Mouse (Mus musculus) olfactory bulb, adult 2 months (tissue): Measurements from ENCODE around the gene E130114P18Rik.

Source experiments
- CTCF ChIP-seq: fragments of 200-500 bp; IDR thresholded peaks from 2 replicates; pipeline ENCODE4 v1.5.1; 2012; ENCODE audit warnings: low read depth, mild to moderate bottlenecking, low read length, moderate library complexity; ENCODE audit not compliant: insufficient read depth
- POLR2A ChIP-seq: fragments of 200-500 bp; IDR thresholded peaks from 2 replicates; pipeline ENCODE4 v1.6.1; 2012; ENCODE audit warnings: mild to moderate bottlenecking, low read depth, low read length, moderate library complexity; ENCODE audit not compliant: insufficient read depth

GRCm38 (mm10) chr4:97809582-97810295 is 31.9 kb upstream of the E130114P18Rik start:
- TF ChIP-seq CTCF (no peak), POLR2A (no peak)
